ENCODE assay signal across 9 mouse cellular contexts in the genomic region with DNA sequence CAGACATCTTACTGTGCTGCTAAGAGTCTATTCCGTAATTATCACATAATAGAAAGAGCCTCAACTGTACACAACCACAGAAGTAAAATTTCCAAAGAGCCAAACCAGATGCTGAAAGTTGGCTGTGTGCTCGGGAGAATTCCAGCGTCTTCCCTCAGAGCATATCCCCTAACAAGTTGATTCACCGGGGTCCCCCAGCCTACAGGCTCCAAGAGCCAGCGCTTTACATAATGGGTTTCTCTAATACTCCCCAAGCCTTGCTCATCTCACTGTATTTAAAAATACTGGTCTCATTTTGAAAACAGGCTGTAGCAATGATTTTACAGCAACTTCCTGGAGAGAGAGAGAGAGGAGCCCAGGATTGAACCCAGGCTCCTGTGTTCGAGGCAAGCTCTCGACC. TPM values are rescaled to one million over a fixed set of nuclear protein-coding genes. Genes with fewer than 3 reads are reported as not detected.
A peak's percentile ranks its signal among the peaks of the same experiment; 100 is the strongest.
DNase-seq lines count a peak whose midpoint lies in the region; ATAC-seq and TF ChIP-seq lines count a peak whose summit lies in the region.
"Had no signal": no experiment of that assay in that cellular context is flagged by ENCODE, and none has a peak within 500 bp of the region (broad histone marks: within the 10 kb centered on the region; RNA-seq: fewer than 3 reads in every experiment).

No protein-coding gene starts in this region.

- WGBS in kidney, adult 2 months, result 35% methylated on average over 7 of the region's 7 CpGs
- 40% methylated on average over 7 of the region's 7 CpGs for WGBS in hindbrain, embryonic 15.5 days
- 41% methylated on average over 7 of the region's 7 CpGs for WGBS in midbrain, embryonic 15.5 days

- no peaks in the 10 kb centered on the region; the same call in 1 of the 2 replicates for H3K36me3 ChIP-seq in kidney, adult 2 months (ENCODE audit: control insufficient read depth, insufficient read depth, low read length)
- 0 out of 2 replicates have a peak, but pooled peaks cover 4% of the 10 kb centered on the region for H3K36me3 ChIP-seq in hindbrain, embryonic 15.5 days
- H3K36me3 ChIP-seq in midbrain, embryonic 15.5 days (replicated peaks), result no peaks in the 10 kb centered on the region

- H3K9me3 ChIP-seq in hindbrain, embryonic 15.5 days, result no peaks in the 10 kb centered on the region
- no peaks in the 10 kb centered on the region for H3K9me3 ChIP-seq in midbrain, embryonic 15.5 days

- H3K27ac ChIP-seq in kidney, adult 2 months (ENCODE audit: insufficient read depth, low read depth, low read length), result peak overlapping the region; percentile 63
- H3K27ac ChIP-seq in brown adipose tissue, adult 24 weeks (replicated peaks; ENCODE audit: low read depth, low read length), result peak overlapping the region; percentile 32; the same call in 1 of the 2 replicates
- no peak overlapping the region for H3K27ac ChIP-seq in hindbrain, embryonic 15.5 days (replicated peaks)
- no peak overlapping the region for H3K27ac ChIP-seq in midbrain, embryonic 15.5 days

- no peak for DNase-seq in kidney, adult 2 months
- DNase-seq in kidney, postnatal 25 days, result no peak
- no peak for DNase-seq in adipocyte (ENCODE audit: low spot score)
- no peak for DNase-seq in spleen, postnatal 4 days (ENCODE audit: low spot score in 2 of 2)
- DNase-seq: lung, postnatal 36 days had no signal

- peak overlapping the region; percentile 63 for H3K4me3 ChIP-seq in kidney, adult 2 months (ENCODE audit: insufficient read depth, low read depth, low read length)
- H3K4me3 ChIP-seq in brown adipose tissue, adult 24 weeks (ENCODE audit: insufficient read depth, low read depth, low read length), result peak overlapping the region; percentile 59
- H3K4me3 ChIP-seq in hindbrain, embryonic 15.5 days, result peak overlapping the region; percentile 97
- peak overlapping the region; percentile 86 for H3K4me3 ChIP-seq in midbrain, embryonic 15.5 days

- no peaks in the 10 kb centered on the region for H3K27me3 ChIP-seq in kidney, adult 2 months (replicated peaks; ENCODE audit: control insufficient read depth, insufficient read depth, low read length)
- H3K27me3 ChIP-seq in hindbrain, embryonic 15.5 days, result no peaks in the 10 kb centered on the region
- H3K27me3 ChIP-seq in midbrain, embryonic 15.5 days (replicated peaks), result no peaks in the 10 kb centered on the region

- no peak for ATAC-seq in hindbrain, embryonic 15.5 days (ENCODE audit: low FRiP score, low read depth)
- no peak for ATAC-seq in midbrain, embryonic 15.5 days (replicated peaks)
- no peak for ATAC-seq in frontal cortex, adult (ENCODE audit: low TSS enrichment)

- H3K9ac ChIP-seq in hindbrain, embryonic 15.5 days, result peak overlapping the region; percentile 92
- no peak overlapping the region for H3K9ac ChIP-seq in midbrain, embryonic 15.5 days

- H3K4me1 ChIP-seq in kidney, adult 2 months (ENCODE audit: control insufficient read depth, insufficient read depth, low read length), result peaks cover 11% of the 10 kb centered on the region; the same call in 1 of the 2 replicates
- peaks cover 17% of the 10 kb centered on the region for H3K4me1 ChIP-seq in brown adipose tissue, adult 24 weeks (ENCODE audit: control insufficient read depth, insufficient read depth, insufficient read length, low read length)
- H3K4me1 ChIP-seq in hindbrain, embryonic 15.5 days (replicated peaks), result peaks cover 36% of the 10 kb centered on the region
- H3K4me1 ChIP-seq in midbrain, embryonic 15.5 days, result peaks cover 22% of the 10 kb centered on the region

- TF ChIP-seq POLR2A in kidney, adult 2 months (IDR thresholded peaks at IDR 0.05; ENCODE audit: low read depth, low read length), result no peak

- peak overlapping the region; percentile 90 for H3K4me2 ChIP-seq in hindbrain, embryonic 15.5 days
- peak overlapping the region; percentile 81 for H3K4me2 ChIP-seq in midbrain, embryonic 15.5 days

- TF ChIP-seq CTCF in kidney, adult 2 months (conservative IDR thresholded peaks at IDR 0.05; ENCODE audit: insufficient read depth, insufficient read length, low read depth, low read length), result no peak

RNA-seq across cellular contexts. Expression of a gene that starts 2.3 kb away (rescaled TPM):
- polyA plus RNA-seq in kidney, adult 2 months (2012; rRNA removed), result 88.6 and 92.7 TPM in 2 replicates
- polyA plus RNA-seq in brown adipose tissue, adult 24 weeks (2012; ENCODE audit: insufficient read depth, insufficient read length, missing spikeins), result 168 and 234 TPM in 2 replicates
- 68.5 and 69.0 TPM in 2 replicates for polyA plus RNA-seq in hindbrain, embryonic 15.5 days (2015; fragmentation: Nextera tagmentation; extraction: Ambion mirVana)
- polyA plus RNA-seq in midbrain, embryonic 15.5 days (2015; fragmentation: Nextera tagmentation; extraction: Ambion mirVana), result 59.6 and 61.7 TPM in 2 replicates

RNA-seq across cellular contexts. Expression of a gene that starts 46.7 kb away (rescaled TPM):
- polyA plus RNA-seq in kidney, adult 2 months (2012; rRNA removed), result 41.7 and 53.2 TPM in 2 replicates
- 99.2 and 117 TPM in 2 replicates for polyA plus RNA-seq in brown adipose tissue, adult 24 weeks (2012; ENCODE audit: insufficient read depth, insufficient read length, missing spikeins)
- polyA plus RNA-seq in hindbrain, embryonic 15.5 days (2015; fragmentation: Nextera tagmentation; extraction: Ambion mirVana), result 365 and 371 TPM in 2 replicates
- polyA plus RNA-seq in midbrain, embryonic 15.5 days (2015; fragmentation: Nextera tagmentation; extraction: Ambion mirVana), result 348 and 352 TPM in 2 replicates

RNA-seq across cellular contexts. Expression of a gene that starts 59.9 kb away (rescaled TPM):
- 242 and 322 TPM in 2 replicates for polyA plus RNA-seq in kidney, adult 2 months (2012; rRNA removed)
- polyA plus RNA-seq in brown adipose tissue, adult 24 weeks (2012; ENCODE audit: insufficient read depth, insufficient read length, missing spikeins), result 749 and 770 TPM in 2 replicates
- polyA plus RNA-seq in hindbrain, embryonic 15.5 days (2015; fragmentation: Nextera tagmentation; extraction: Ambion mirVana), result 257 and 280 TPM in 2 replicates
- polyA plus RNA-seq in midbrain, embryonic 15.5 days (2015; fragmentation: Nextera tagmentation; extraction: Ambion mirVana), result 223 and 226 TPM in 2 replicates

Comparison
In these comparisons a context has a peak if more than half of its experiments do, and no peak if none do; other contexts are left out.
1. H3K27ac ChIP-seq: peak in kidney, adult 2 months (single experiment) and brown adipose tissue, adult 24 weeks (single experiment); none in hindbrain, embryonic 15.5 days (single experiment) and midbrain, embryonic 15.5 days (single experiment).
2. Peak in every context shown above with its lines, with median percentiles within 50 percentile points of each other: H3K4me3 ChIP-seq.